Mouse (Mus musculus): ENCODE data around the gene Gm5624. TPM values are rescaled to one million over a fixed set of nuclear protein-coding genes. Genes with fewer than 3 reads are reported as not detected.

Gm5624 gene
- not detected for total RNA-seq (2023)

DNA sequence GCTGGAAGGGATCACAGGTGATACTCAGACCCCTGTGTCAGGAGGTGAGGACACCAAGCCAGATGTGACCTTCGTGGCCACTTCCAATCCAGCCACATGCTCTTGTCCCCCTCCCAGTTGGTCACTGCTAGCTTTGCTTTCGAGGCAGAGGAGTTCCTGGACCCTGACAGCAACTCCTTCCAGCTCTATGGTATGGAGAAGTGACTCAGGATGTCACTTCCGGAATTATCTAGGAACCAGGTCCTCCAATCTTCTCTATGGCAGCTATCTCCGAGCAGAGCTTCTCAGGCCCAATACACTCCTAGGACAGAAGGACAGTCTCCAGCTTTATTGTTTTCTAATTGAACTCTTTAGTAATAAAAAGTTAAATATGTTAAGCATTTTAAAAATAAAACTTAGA lies at the start of gene Gm5624:
Gene Gm5624, minus strand, starts transcription at position 202 of the 400 bp plus-strand sequence.

DNA sequence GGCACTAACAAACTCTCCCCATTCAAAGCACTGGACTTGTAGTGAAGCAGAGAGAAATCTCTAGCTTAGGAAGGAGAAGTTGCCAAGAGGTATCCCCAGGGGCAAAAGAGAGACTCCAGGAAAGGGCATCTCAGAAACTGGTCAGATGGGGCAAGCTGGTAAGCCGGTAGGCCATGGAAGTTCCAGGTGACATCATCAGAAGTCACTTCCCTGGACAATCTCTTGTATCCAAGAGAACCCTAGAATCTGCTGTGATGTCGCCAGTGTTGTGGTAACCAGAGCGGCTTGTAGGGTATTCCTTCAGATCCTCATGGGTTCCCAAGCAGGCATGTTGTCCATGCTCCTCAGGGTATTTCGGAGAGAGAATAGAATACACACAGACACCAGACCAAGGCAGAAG lies 44.9 kb downstream of the Gm5624 start, which contains the start of gene Gm8247:
Gene Gm8247, plus strand, starts transcription at position 301 of the 400 bp plus-strand sequence.

DNA sequence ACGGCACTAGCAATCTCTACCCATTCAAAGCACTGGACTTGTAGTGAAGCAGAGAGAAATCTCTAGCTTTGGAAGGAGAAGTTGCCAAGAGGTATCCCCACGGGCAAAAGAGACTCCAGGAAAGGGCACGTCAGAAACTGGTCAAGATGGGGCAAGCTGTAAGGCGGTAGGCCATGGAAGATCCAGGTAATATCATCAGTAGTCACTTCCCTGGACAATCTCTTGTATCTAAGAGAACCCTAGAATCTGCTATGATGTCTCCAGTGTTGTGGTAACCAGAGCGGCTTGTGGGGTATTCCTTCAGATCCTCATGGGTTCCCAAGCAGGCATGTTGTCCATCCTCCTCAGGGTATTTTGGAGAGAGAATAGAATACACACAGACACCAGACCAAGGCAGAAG lies 109.8 kb downstream of the Gm5624 start, which contains the start of gene Gm17093:
Gene Gm17093, plus strand, starts transcription at position 301 of the 400 bp plus-strand sequence.

Other genes with a start within 250 kb of the Gm5624 start
- not detected for gene Gm3371, start 217.2 kb downstream of the Gm5624 start, total RNA-seq (2023)
- not detected for gene Gm8232, start 194.3 kb downstream of the Gm5624 start, total RNA-seq (2023)
- gene BC061237, start 135.5 kb downstream of the Gm5624 start, total RNA-seq (2023): not detected
- gene Gm17093, start 109.7 kb downstream of the Gm5624 start, total RNA-seq (2023): not detected
- gene Gm8247, start 44.8 kb downstream of the Gm5624 start, total RNA-seq (2023): not detected
- not detected for gene Gm8257, start 78.5 kb upstream of the Gm5624 start, total RNA-seq (2023)
- gene Gm8267, start 122.4 kb upstream of the Gm5624 start, total RNA-seq (2023): not detected
- not detected for gene Ptgdr, start 231.4 kb upstream of the Gm5624 start, total RNA-seq (2023)